Comparison of ENCODE assay signal across 30 mouse cellular contexts in genomic region chr9:116899403-116899802, GRCm38 (mm10).
"Had no signal": no experiment of that assay in that cellular context is flagged by ENCODE, and none has a peak within 500 bp of the region (broad histone marks: within the 10 kb centered on the region; RNA-seq: fewer than 3 reads in every experiment).

No protein-coding gene starts in this region.

- H3K9me3 ChIP-seq: embryonic facial prominence, embryonic 10.5 days; embryonic facial prominence, embryonic 12.5 days; embryonic facial prominence, embryonic 13.5 days; embryonic facial prominence, embryonic 15.5 days; forebrain, embryonic 10.5 days; forebrain, embryonic 12.5 days; forebrain, embryonic 13.5 days; forebrain, embryonic 15.5 days had no signal

- H3K27me3 ChIP-seq: embryonic facial prominence, embryonic 12.5 days; embryonic facial prominence, embryonic 13.5 days; embryonic facial prominence, embryonic 15.5 days; forebrain, embryonic 12.5 days; forebrain, embryonic 15.5 days had no signal

- H3K4me3 ChIP-seq: embryonic facial prominence, embryonic 10.5 days; embryonic facial prominence, embryonic 12.5 days; embryonic facial prominence, embryonic 13.5 days; embryonic facial prominence, embryonic 15.5 days; erythroblast, embryonic 14.5 days; forebrain, embryonic 10.5 days; forebrain, embryonic 12.5 days; forebrain, embryonic 13.5 days; forebrain, embryonic 15.5 days; gastrocnemius, adult 2 months; heart, adult 2 months had no signal

- H3K36me3 ChIP-seq: embryonic facial prominence, embryonic 10.5 days; embryonic facial prominence, embryonic 12.5 days; embryonic facial prominence, embryonic 13.5 days; embryonic facial prominence, embryonic 15.5 days; forebrain, embryonic 10.5 days; forebrain, embryonic 12.5 days; forebrain, embryonic 15.5 days had no signal

- H3K4me1 ChIP-seq: forebrain, embryonic 12.5 days; forebrain, embryonic 13.5 days; forebrain, embryonic 15.5 days had no signal

- H3K27ac ChIP-seq: embryonic facial prominence, embryonic 10.5 days; embryonic facial prominence, embryonic 12.5 days; embryonic facial prominence, embryonic 13.5 days; embryonic facial prominence, embryonic 15.5 days; forebrain, embryonic 10.5 days; forebrain, embryonic 12.5 days; forebrain, embryonic 13.5 days; forebrain, embryonic 15.5 days; gastrocnemius, adult 2 months; heart, adult 2 months had no signal

- H3K9ac ChIP-seq: embryonic facial prominence, embryonic 12.5 days; embryonic facial prominence, embryonic 13.5 days; embryonic facial prominence, embryonic 15.5 days; forebrain, embryonic 12.5 days; forebrain, embryonic 13.5 days; forebrain, embryonic 15.5 days; forebrain, postnatal 0 days had no signal

- H3K4me2 ChIP-seq: embryonic facial prominence, embryonic 12.5 days; embryonic facial prominence, embryonic 13.5 days; embryonic facial prominence, embryonic 15.5 days; forebrain, embryonic 12.5 days; forebrain, embryonic 13.5 days; forebrain, embryonic 15.5 days had no signal

- ATAC-seq: forebrain, embryonic 13.5 days; forebrain, embryonic 14.5 days; forebrain, embryonic 15.5 days; forebrain, embryonic 16.5 days; forebrain, postnatal 0 days had no signal

- DNase-seq: cerebellum, adult 18-20 months; cerebellum, adult 2 months; cerebellum, adult 8-10 months; cerebellum, adult 9-10 months; cerebellum, adult 9-11 months; cerebellum, postnatal 10 days; cerebellum, postnatal 14 days; cerebellum, postnatal 25 days; cerebellum, postnatal 36 days; embryo, embryonic 11 days; forebrain, postnatal 0 days; gastrocnemius, adult 2 months; gastrocnemius, postnatal 10 days; gastrocnemius, postnatal 14 days; gastrocnemius, postnatal 25 days; gastrocnemius, postnatal 36 days; heart, adult 11 months; heart, adult 18-20 months; heart, adult 2 months had no signal
